Mouse (Mus musculus) small intestine, adult 2 months (tissue): ENCODE measurements around the gene Gm21783.
"Not testable (repeated sequence)": the region's sequence is repeated elsewhere in the genome, so short reads cannot be mapped to it uniquely, and the experiment has no call there.

Experiments
- CTCF ChIP-seq: fragments of 200-500 bp; IDR thresholded peaks from 2 replicates; pipeline ENCODE4 v1.5.1; 2012; ENCODE audit warnings: low read depth, mild to moderate bottlenecking, control low read depth, inconsistent platforms, low read length, moderate library complexity, mixed read lengths; ENCODE audit not compliant: insufficient replicate concordance, insufficient read length; ENCODE audit errors: extremely low read depth
- POLR2A ChIP-seq: fragments of 200-500 bp; IDR thresholded peaks from 2 replicates; pipeline ENCODE4 v1.6.1; 2012; ENCODE audit warnings: low read depth, mild to moderate bottlenecking, control low read depth, inconsistent platforms, low read length, moderate library complexity

- not testable (repeated sequence) for TF ChIP-seq CTCF, POLR2A
These were observed at the start of gene Gm21783 for GRCm38 (mm10) chrY:44981163-44981562.
